Mouse (Mus musculus) ES-E14 (cell line): Measurements from ENCODE around the gene Kif1b. TPM values are rescaled to one million over a fixed set of nuclear protein-coding genes. Genes with fewer than 3 reads are reported as not detected.

ENCODE experiments used
- DNase-seq: peaks from one replicate; pipeline ENCODE4 v3.0.0-alpha.2; 2013; ENCODE audit warnings: low read depth, low spot score
- H3K27ac ChIP-seq: 2 replicates; pipeline ENCODE4 v1.5.1; 2012; ENCODE audit warnings: low read depth, mild to moderate bottlenecking, low read length, moderate library complexity, mixed read lengths; ENCODE audit not compliant: poor library complexity, insufficient read depth, severe bottlenecking
- H3K36me3 ChIP-seq: 2 replicates; pipeline ENCODE4 v1.6.1; 2012; ENCODE audit warnings: mild to moderate bottlenecking, low read length, moderate library complexity, mixed read lengths; ENCODE audit not compliant: control insufficient read depth, poor library complexity, insufficient read depth, severe bottlenecking
- H3K4me1 ChIP-seq, 2 experiments: fragments of 150-350 bp in 1 of 2; sonication (generic) in 1 of 2; 2 replicates each; pipeline ENCODE4 v1.6.1; 2012; ENCODE audit warnings: low read length in 2 of 2, mild to moderate bottlenecking in 1 of 2, mixed read lengths in 1 of 2; ENCODE audit not compliant: control insufficient read depth in 2 of 2, insufficient read depth in 2 of 2, poor library complexity in 1 of 2
- H3K4me3 ChIP-seq, 2 experiments: fragments of 150-350 bp in 1 of 2; sonication (generic) in 1 of 2; 2 replicates each; pipeline ENCODE4 v1.5.1; 2012; ENCODE audit warnings: low read length in 2 of 2, low read depth in 1 of 2, mild to moderate bottlenecking in 1 of 2, mixed read lengths in 1 of 2; ENCODE audit not compliant: insufficient read depth in 1 of 2, poor library complexity in 1 of 2, severe bottlenecking in 1 of 2
- H3K9ac ChIP-seq: 2 replicates; pipeline ENCODE4 v1.6.1; 2012; ENCODE audit warnings: low read depth, mild to moderate bottlenecking, low read length, mixed read lengths; ENCODE audit not compliant: poor library complexity, insufficient read depth, severe bottlenecking
- H3K9me3 ChIP-seq: fragments of 150-350 bp; sonication (generic); 2 replicates; pipeline ENCODE4 v1.6.1; 2012; ENCODE audit warnings: low read depth, mild to moderate bottlenecking, low read length; ENCODE audit not compliant: control insufficient read depth, insufficient read depth
- CHD2 ChIP-seq: IDR thresholded peaks from 2 replicates; pipeline ENCODE4 v1.6.1; 2014; ENCODE audit warnings: mild to moderate bottlenecking, low read depth, low read length, inconsistent platforms
- HCFC1 ChIP-seq: IDR thresholded peaks from 2 replicates; pipeline ENCODE4 v1.6.1; 2012; ENCODE audit warnings: low read length, inconsistent platforms, borderline replicate concordance; ENCODE audit not compliant: insufficient read depth
- MAFK ChIP-seq: IDR thresholded peaks from 2 replicates; pipeline ENCODE4 v1.6.1; 2014; ENCODE audit warnings: mild to moderate bottlenecking, low read depth, low read length, inconsistent platforms; ENCODE audit not compliant: insufficient read depth
- ZC3H11A ChIP-seq: IDR thresholded peaks from 2 replicates; pipeline ENCODE4 v1.6.1; 2012; ENCODE audit warnings: low read depth, mild to moderate bottlenecking, inconsistent platforms, low read length, borderline replicate concordance
- ZNF384 ChIP-seq: IDR thresholded peaks from 2 replicates; pipeline ENCODE4 v1.6.1; 2012; ENCODE audit warnings: low read depth, low read length, inconsistent platforms
- in situ Hi-C, 2 experiments: fragments of 600-800 bp; cut with MboI; formaldehyde crosslinking; loops; one replicate each; pipeline ENCODE4 v1.15.1; 2025; ENCODE audit warnings: low sequenced_read_pairs in 2 of 2, inconsistent platforms in 1 of 2; ENCODE audit not compliant: unreplicated experiment in 2 of 2
- total RNA-seq: library from RNA; depleted of rRNA; stranded (reverse); fragments of 300-350 nt; gene quantifications from 2 replicates; pipeline ENCODE4 v1.2.3, GENCODE M21; 2012

The Kif1b gene
- total RNA-seq, 1 experiment: 27.1 TPM

DNA sequence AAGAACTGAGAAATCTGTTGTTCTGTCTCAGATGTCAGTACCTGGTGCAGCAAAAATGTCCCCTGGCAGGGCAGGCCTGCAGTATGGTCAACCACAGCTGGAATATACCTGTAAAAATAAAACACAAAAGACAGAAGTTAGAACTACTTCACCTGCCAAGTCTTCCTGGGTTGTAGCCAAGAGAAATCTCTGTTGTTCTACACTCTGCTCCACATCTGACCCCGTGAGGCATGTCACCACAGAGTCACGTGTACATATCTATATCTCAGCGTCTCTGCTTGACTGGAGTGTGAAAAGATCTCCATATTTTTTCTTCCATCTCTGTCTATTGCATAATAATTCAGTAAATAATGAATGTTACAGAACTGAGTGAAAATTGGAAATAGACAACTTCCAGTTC lies 105.0 kb downstream of the Kif1b start:
- no peaks in the 10 kb centered on the region for H3K9me3 ChIP-seq
- no peaks in the 10 kb centered on the region for H3K4me1 ChIP-seq
- H3K27ac ChIP-seq: no peak overlapping the region
- no peak overlapping the region for H3K9ac ChIP-seq
- in situ Hi-C loops: no loop called here
- H3K36me3 ChIP-seq: peaks cover 16% of the 10 kb centered on the region
- no peak overlapping the region for H3K4me3 ChIP-seq
- no peak for DNase-seq
- TF ChIP-seq CHD2: no peak
- no peak for TF ChIP-seq HCFC1
- no peak for TF ChIP-seq ZC3H11A
- TF ChIP-seq ZNF384: no peak
- TF ChIP-seq MAFK: no peak

GRCm38 (mm10) chr4:149201110-149201509 lies 106.4 kb downstream of the Kif1b start:
- TF ChIP-seq ZC3H11A (no peak), HCFC1 (no peak), ZNF384 (no peak), CHD2 (no peak)
- H3K9me3 ChIP-seq: no peaks in the 10 kb centered on the region
- H3K9ac ChIP-seq: no peak overlapping the region
- in situ Hi-C loops: no loop called here
- H3K27ac ChIP-seq: no peak overlapping the region
- H3K4me3 ChIP-seq: no peak overlapping the region
- H3K4me1 ChIP-seq: no peaks in the 10 kb centered on the region
- DNase-seq: no peak
- peaks cover 17% of the 10 kb centered on the region for H3K36me3 ChIP-seq

DNA sequence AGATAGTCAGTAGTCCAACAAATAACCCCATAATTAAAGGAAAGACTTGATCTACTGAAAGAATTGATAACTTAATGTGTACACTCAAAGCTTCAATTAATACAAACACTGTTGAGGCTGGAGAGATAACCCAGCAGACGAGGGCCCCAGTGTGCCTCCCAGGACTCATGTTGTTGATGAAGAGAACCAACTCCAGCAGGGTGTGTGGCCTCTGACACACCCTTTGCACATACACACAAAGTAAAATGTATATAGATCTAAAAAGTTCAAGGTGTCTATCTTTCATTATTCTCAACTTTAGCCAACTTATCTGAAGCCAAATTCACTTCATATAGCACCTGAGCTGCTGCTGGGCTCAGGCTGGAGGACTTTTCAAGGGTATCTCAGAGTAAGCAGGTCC lies 110.3 kb downstream of the Kif1b start:
- in situ Hi-C loops: no loop called here
- H3K4me3 ChIP-seq: no peak overlapping the region
- H3K27ac ChIP-seq: no peak overlapping the region
- no peaks in the 10 kb centered on the region for H3K4me1 ChIP-seq
- no peaks in the 10 kb centered on the region for H3K9me3 ChIP-seq
- H3K36me3 ChIP-seq: peaks cover 7% of the 10 kb centered on the region
- no peak for TF ChIP-seq ZNF384
- TF ChIP-seq CHD2: no peak
- TF ChIP-seq ZC3H11A: no peak
- no peak for TF ChIP-seq MAFK
- no peak for TF ChIP-seq HCFC1
- no peak for DNase-seq
- no peak overlapping the region for H3K9ac ChIP-seq

DNA sequence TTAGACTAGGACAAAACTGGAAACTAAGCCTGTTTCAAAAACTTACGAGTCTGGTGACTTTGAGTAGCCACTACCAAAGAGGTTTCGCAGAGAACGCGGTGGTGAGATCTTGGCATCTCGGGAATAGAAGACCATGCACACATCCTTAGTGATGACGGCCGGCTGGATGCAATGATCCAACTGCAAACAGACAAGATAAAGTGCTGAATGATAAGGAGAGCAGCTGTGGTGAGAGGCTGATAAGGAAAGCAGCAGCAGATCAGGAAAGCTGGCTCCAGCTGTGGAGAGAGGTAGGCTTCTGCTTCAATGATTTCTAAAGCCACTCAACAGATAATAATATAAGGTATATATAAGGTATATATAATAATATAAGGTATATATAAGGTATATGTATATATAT lies 116.4 kb downstream of the Kif1b start:
- no peak overlapping the region for H3K4me3 ChIP-seq
- H3K36me3 ChIP-seq: peaks cover 6% of the 10 kb centered on the region; the same call in 1 of the 2 replicates
- H3K9ac ChIP-seq: no peak overlapping the region
- no peak for DNase-seq
- H3K27ac ChIP-seq: no peak overlapping the region
- in situ Hi-C loops: no loop called here
- H3K4me1 ChIP-seq: no peaks in the 10 kb centered on the region
- TF ChIP-seq ZNF384: no peak
- TF ChIP-seq CHD2: no peak
- no peak for TF ChIP-seq HCFC1
- no peak for TF ChIP-seq MAFK
- no peak for TF ChIP-seq ZC3H11A
- no peaks in the 10 kb centered on the region for H3K9me3 ChIP-seq

- H3K9me3 ChIP-seq: no peaks in the 10 kb centered on the region
- no peak for TF ChIP-seq MAFK
- no peak overlapping the region for H3K9ac ChIP-seq
- DNase-seq: no peak
- no peaks in the 10 kb centered on the region for H3K4me1 ChIP-seq
- H3K27ac ChIP-seq: no peak overlapping the region
- no peak overlapping the region for H3K4me3 ChIP-seq
- in situ Hi-C loops: no loop called here
- peaks cover 10% of the 10 kb centered on the region; the same call in 1 of the 2 replicates for H3K36me3 ChIP-seq
Measured at GRCm38 (mm10) chr4:149188563-149188962, 118.9 kb downstream of the Kif1b start.
